Mouse (Mus musculus) ES-Bruce4 (cell line): Measurements from ENCODE around the gene Stk32c.

ENCODE experiments used
- CTCF ChIP-seq: IDR thresholded peaks from one replicate; pipeline ENCODE4 v1.8.1; 2011; ENCODE audit warnings: low read depth, low read length
- EP300 ChIP-seq: IDR thresholded peaks from 2 replicates; pipeline ENCODE4 v1.6.1; 2011; ENCODE audit warnings: low read depth, low read length; ENCODE audit not compliant: insufficient read depth

DNA sequence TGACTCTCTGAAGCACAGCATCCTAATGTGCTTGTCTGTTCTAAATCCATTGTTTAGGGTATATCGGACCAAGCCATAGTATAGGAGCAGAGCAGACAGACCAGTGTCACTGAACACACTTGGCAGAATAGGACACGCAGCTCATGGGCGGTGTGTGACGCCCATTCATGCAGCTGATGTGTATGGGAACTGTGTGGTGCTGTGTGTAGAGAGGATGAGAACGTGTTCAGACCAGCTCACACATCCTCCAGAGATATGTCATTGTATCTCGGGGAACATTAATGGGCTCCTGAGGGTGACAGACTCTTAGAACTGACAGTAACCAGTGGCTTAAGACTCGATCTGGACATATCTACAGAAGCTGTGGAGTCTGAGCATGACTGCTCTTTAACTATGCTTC lies 13.3 kb upstream of the Stk32c start:
- TF ChIP-seq CTCF (no peak), EP300 (no peak)
